Mouse (Mus musculus) WW6 (cell line): ENCODE data around the gene Them5.

Experiments used
- DNase-seq: peaks from one replicate; pipeline ENCODE4 v3.0.0-alpha.2; 2013; ENCODE audit warnings: low read depth, low spot score

The Them5 gene

GRCm38 (mm10) chr3:94372038-94372437 lies 30.1 kb downstream of the Them5 start:
- no peak for DNase-seq

- no peak for DNase-seq
Measured at GRCm38 (mm10) chr3:94372641-94373040, 30.7 kb downstream of the Them5 start, which contains the start of gene Rorc. Gene Rorc (plus strand): TSS chr3:94372794.

- DNase-seq = no peak
Measured at GRCm38 (mm10) chr3:94373090-94373489, 31.2 kb downstream of the Them5 start.

GRCm38 (mm10) chr3:94373597-94374011 lies 31.7 kb downstream of the Them5 start:
- no peak for DNase-seq

- DNase-seq = no peak
Measured at GRCm38 (mm10) chr3:94374636-94375035, 32.7 kb downstream of the Them5 start.

- DNase-seq = no peak
Measured at GRCm38 (mm10) chr3:94375146-94375545, 33.2 kb downstream of the Them5 start.

GRCm38 (mm10) chr3:94375861-94376260 lies 34.0 kb downstream of the Them5 start:
- DNase-seq = no peak

- no peak for DNase-seq
Measured at GRCm38 (mm10) chr3:94377028-94377923, 35.4 kb downstream of the Them5 start.

GRCm38 (mm10) chr3:94379831-94380510 lies 38.1 kb downstream of the Them5 start:
- DNase-seq = no peak

GRCm38 (mm10) chr3:94382308-94382707 lies 40.4 kb downstream of the Them5 start:
- no peak for DNase-seq

- no peak for DNase-seq
Measured at GRCm38 (mm10) chr3:94383476-94383875, 41.6 kb downstream of the Them5 start.

- DNase-seq = no peak
Measured at GRCm38 (mm10) chr3:94386671-94387070, 44.8 kb downstream of the Them5 start.

GRCm38 (mm10) chr3:94387391-94387790 lies 45.5 kb downstream of the Them5 start:
- no peak for DNase-seq

- DNase-seq = no peak
Measured at GRCm38 (mm10) chr3:94388047-94388446, 46.1 kb downstream of the Them5 start.

- no peak for DNase-seq
Measured at GRCm38 (mm10) chr3:94389420-94389819, 47.5 kb downstream of the Them5 start.

- DNase-seq = no peak
Measured at GRCm38 (mm10) chr3:94391001-94391400, 49.1 kb downstream of the Them5 start.

- DNase-seq = no peak
Measured at GRCm38 (mm10) chr3:94392128-94392527, 50.2 kb downstream of the Them5 start.

GRCm38 (mm10) chr3:94393049-94393448 lies 51.1 kb downstream of the Them5 start:
- DNase-seq = no peak

GRCm38 (mm10) chr3:94396336-94396735 lies 54.4 kb downstream of the Them5 start:
- no peak for DNase-seq

- no peak for DNase-seq
Measured at GRCm38 (mm10) chr3:94396851-94397250, 55.0 kb downstream of the Them5 start.
